Mouse (Mus musculus) hindbrain, embryonic 12.5 days (tissue): ENCODE data around the gene Tfrc. TPM values are rescaled to one million over a fixed set of nuclear protein-coding genes. Genes with fewer than 3 reads are reported as not detected.

Experiments used
- ATAC-seq: fragments of 200-750 bp; cut with Nextera tagmentation; 2 replicates; pipeline ENCODE4 v1.8.0; 2017; ENCODE audit warnings: moderate TSS enrichment; ENCODE audit not compliant: low FRiP score
- H3K27ac ChIP-seq: fragments of 300-500 bp; sonication (generic); 2 replicates; pipeline ENCODE4 v1.5.1; 2016; ENCODE audit warnings: mild to moderate bottlenecking
- H3K27me3 ChIP-seq: fragments of 300-500 bp; sonication (generic); 2 replicates; pipeline ENCODE4 v1.6.1; 2016; ENCODE audit warnings: mild to moderate bottlenecking
- H3K36me3 ChIP-seq: fragments of 300-500 bp; sonication (generic); 2 replicates; pipeline ENCODE4 v1.6.1; 2016; ENCODE audit warnings: mild to moderate bottlenecking
- H3K4me1 ChIP-seq: fragments of 300-500 bp; sonication (generic); 2 replicates; pipeline ENCODE4 v1.6.1; 2016
- H3K4me2 ChIP-seq: fragments of 300-500 bp; sonication (generic); replicated peaks from 2 replicates; pipeline ENCODE4 v1.6.1; 2016; ENCODE audit warnings: mild to moderate bottlenecking
- H3K4me3 ChIP-seq: fragments of 300-500 bp; sonication (generic); 2 replicates; pipeline ENCODE4 v1.5.1; 2016; ENCODE audit warnings: mild to moderate bottlenecking
- H3K9ac ChIP-seq: fragments of 300-500 bp; sonication (generic); 2 replicates; pipeline ENCODE4 v1.6.1; 2016; ENCODE audit warnings: mild to moderate bottlenecking, moderate library complexity
- H3K9me3 ChIP-seq: fragments of 300-500 bp; sonication (generic); replicated peaks from 2 replicates; pipeline ENCODE4 v1.6.1; 2016; ENCODE audit warnings: mild to moderate bottlenecking
- WGBS: fragments of 180-500 bp; shearing (Covaris S2); methylation state at CpG from one replicate; pipeline ENCODE4 v1.1.7; 2016; 5-methylcytosine and 5-hydroxymethylcytosine counted together
- polyA plus RNA-seq: library from polyadenylated mRNA; unstranded; fragments of >200 nt; fragmentation: Nextera tagmentation; extraction: Ambion mirVana; gene quantifications from 2 replicates; pipeline ENCODE4 v1.2.1, GENCODE M21; 2016

Tfrc gene
- polyA plus RNA-seq, 1 experiment from 2014 or later = 44.4 TPM

DNA sequence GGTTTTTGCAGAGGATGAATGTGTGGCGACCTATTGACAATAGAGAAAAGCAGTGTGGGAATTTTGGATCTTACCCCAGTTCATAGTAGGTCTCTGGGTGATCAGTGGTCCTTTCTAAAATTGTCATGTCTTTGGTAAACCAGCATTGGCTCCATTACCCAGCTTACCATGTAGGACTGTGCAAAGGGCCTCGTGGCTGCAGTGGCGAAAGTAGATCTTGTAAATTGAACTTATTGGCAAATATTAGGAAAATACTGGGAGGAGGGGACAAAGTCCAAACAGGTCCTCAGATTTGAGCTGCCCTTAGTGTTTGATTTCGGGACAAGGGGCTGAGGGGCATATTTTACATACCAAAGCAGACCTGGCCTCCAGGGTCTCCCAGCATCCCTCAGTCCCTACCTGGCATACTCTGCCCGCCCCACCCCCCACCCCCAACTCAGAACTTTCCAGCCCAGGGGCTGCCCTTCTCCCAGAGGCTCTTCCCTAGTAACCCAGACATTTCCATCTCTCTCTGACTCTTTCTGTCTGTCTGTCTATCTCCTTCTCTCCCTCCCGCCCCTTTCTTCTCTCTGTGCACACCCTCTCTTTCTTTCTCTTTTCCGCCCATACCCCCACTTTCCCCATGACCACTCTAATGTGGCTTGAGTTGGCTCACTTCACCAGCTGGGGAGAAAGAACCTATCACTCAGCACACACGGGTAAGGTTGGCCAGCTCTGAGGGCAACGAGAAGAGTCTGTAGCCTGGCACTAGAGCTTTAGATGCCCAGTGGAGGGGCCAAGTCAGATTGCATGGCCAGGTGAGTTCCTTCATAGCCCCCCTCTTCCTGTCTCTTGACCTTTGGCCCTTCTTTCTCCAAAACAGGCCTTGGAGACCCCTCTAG is 58.2 kb downstream of the Tfrc start:
- WGBS = 69% methylated on average over 9 of the region's 9 CpGs
- peaks cover 41% of the 10 kb centered on the region for H3K4me1 ChIP-seq
- H3K27me3 ChIP-seq = no peaks in the 10 kb centered on the region
- H3K36me3 ChIP-seq = peaks cover 25% of the 10 kb centered on the region
- 0 out of 2 replicates have a peak overlapping the region, but pooled peaks have one; percentile 4 for H3K27ac ChIP-seq
- ATAC-seq = no peak
- H3K9me3 ChIP-seq = no peaks in the 10 kb centered on the region
- H3K4me3 ChIP-seq = no peak overlapping the region
- H3K4me2 ChIP-seq = no peak overlapping the region
- peak overlapping the region; percentile 4; the same call in 1 of the 2 replicates for H3K9ac ChIP-seq

GRCm38 (mm10) chr16:32667552-32667872 is 58.8 kb downstream of the Tfrc start:
- H3K9ac ChIP-seq = peak overlapping the region; percentile 4; the same call in 1 of the 2 replicates
- ATAC-seq = no peak
- no peaks in the 10 kb centered on the region for H3K9me3 ChIP-seq
- H3K4me2 ChIP-seq = no peak overlapping the region
- no peak overlapping the region for H3K4me3 ChIP-seq
- no peaks in the 10 kb centered on the region for H3K27me3 ChIP-seq
- no peak overlapping the region for H3K27ac ChIP-seq
- peaks cover 35% of the 10 kb centered on the region for H3K4me1 ChIP-seq
- WGBS = 86% methylated on average over 3 of the region's 3 CpGs
- H3K36me3 ChIP-seq = peaks cover 31% of the 10 kb centered on the region

GRCm38 (mm10) chr16:32668030-32668429 is 59.3 kb downstream of the Tfrc start:
- ATAC-seq = no peak
- Histone ChIP-seq H3K27me3 (no peaks in the 10 kb centered on the region), H3K36me3 (peaks cover 36% of the 10 kb centered on the region), H3K9me3 (no peaks in the 10 kb centered on the region), H3K9ac (no peak overlapping the region), H3K4me1 (peaks cover 35% of the 10 kb centered on the region), H3K4me3 (no peak overlapping the region), H3K27ac (no peak overlapping the region), H3K4me2 (no peak overlapping the region)
- WGBS = 68% methylated on average over 10 of the region's 10 CpGs

GRCm38 (mm10) chr16:32668472-32668871 is 59.8 kb downstream of the Tfrc start:
- Histone ChIP-seq H3K36me3 (peaks cover 40% of the 10 kb centered on the region), H3K9ac (no peak overlapping the region), H3K9me3 (no peaks in the 10 kb centered on the region), H3K4me1 (peaks cover 35% of the 10 kb centered on the region), H3K27ac (no peak overlapping the region), H3K27me3 (no peaks in the 10 kb centered on the region), H3K4me3 (no peak overlapping the region), H3K4me2 (no peak overlapping the region)
- ATAC-seq = no peak
- WGBS = 73% methylated on average over 4 of the region's 4 CpGs

GRCm38 (mm10) chr16:32669243-32669642 is 60.5 kb downstream of the Tfrc start:
- no peak overlapping the region for H3K4me2 ChIP-seq
- H3K36me3 ChIP-seq = peaks cover 44% of the 10 kb centered on the region
- no peaks in the 10 kb centered on the region for H3K27me3 ChIP-seq
- H3K9ac ChIP-seq = no peak overlapping the region
- no peaks in the 10 kb centered on the region for H3K9me3 ChIP-seq
- no peak overlapping the region for H3K4me3 ChIP-seq
- 93% methylated on average over 10 of the region's 10 CpGs for WGBS
- peaks cover 27% of the 10 kb centered on the region for H3K4me1 ChIP-seq
- no peak overlapping the region for H3K27ac ChIP-seq
- no peak for ATAC-seq

DNA sequence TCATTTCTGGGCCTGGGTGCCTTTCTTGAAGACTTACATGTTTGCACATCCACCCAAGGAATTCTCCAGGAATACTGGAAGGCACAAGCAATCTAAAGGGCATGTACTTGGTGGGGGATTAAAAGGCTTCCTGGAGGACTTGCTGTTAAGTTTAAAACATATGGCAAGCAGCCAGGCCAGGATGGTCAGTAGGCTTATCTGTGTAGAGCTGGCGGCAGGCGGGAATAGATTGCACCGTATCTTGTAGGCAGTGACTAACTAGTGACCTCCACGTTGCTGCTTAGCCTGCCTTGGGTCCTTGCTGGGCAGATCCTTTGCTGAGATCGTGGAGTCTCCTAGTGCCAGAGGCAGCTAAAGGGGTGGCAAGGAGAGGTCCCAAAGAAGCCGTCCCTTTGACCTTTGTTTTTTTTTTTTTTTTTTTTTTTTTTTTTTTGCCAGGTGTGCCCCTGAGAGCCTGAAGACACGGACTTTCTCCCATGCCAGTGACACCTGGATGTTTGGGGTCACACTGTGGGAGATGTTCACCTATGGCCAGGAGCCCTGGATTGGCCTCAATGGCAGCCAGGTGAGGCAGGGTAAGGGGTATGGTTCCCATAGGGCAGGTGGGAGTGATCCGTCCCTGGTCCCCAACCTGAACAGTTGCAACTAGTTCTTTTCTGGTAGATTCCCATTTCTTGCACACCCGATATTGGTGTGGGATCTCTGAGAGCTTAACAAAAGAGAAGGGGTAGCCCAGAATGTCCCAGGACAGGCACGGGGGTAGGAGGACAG is 61.8 kb downstream of the Tfrc start:
- Histone ChIP-seq H3K9me3 (no peaks in the 10 kb centered on the region), H3K9ac (no peak overlapping the region), H3K27ac (no peak overlapping the region), H3K4me2 (no peak overlapping the region), H3K4me3 (no peak overlapping the region), H3K4me1 (peaks cover 21% of the 10 kb centered on the region), H3K27me3 (no peaks in the 10 kb centered on the region), H3K36me3 (peaks cover 55% of the 10 kb centered on the region)
- ATAC-seq = no peak
- 92% methylated on average over 10 of the region's 10 CpGs for WGBS

DNA sequence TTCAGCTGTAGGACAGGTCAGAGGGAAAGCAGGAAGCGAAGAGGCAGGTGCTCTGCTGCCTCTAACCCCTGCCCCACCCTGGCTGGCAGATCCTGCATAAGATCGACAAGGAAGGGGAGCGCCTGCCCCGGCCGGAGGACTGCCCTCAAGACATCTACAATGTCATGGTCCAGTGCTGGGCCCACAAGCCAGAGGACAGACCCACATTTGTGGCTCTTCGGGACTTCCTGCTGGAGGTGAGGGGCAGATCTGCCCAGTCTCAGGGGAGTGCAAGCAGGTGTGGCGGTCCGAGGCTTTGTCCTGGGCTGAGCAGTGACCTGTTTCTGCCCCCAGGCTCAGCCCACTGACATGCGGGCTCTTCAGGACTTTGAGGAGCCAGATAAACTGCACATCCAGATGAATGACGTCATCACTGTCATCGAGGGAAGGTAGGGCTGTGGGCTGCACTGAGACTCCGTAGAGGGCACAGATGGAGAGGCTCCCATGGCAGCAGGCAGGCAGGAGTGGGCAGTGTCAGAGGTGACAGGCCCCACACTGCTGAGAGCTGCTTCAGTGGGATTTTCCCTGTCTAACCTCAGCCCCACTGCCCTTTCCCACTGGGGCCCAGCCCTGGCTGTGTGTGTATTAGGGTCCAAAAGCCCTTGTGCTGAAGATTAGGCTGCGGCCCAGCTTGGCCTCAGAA is 62.6 kb downstream of the Tfrc start:
- no peak overlapping the region for H3K4me3 ChIP-seq
- peaks cover 64% of the 10 kb centered on the region for H3K36me3 ChIP-seq
- no peak overlapping the region for H3K27ac ChIP-seq
- WGBS = 87% methylated on average over 13 of the region's 13 CpGs
- H3K27me3 ChIP-seq = no peaks in the 10 kb centered on the region
- ATAC-seq = no peak
- H3K4me1 ChIP-seq = peaks cover 13% of the 10 kb centered on the region
- H3K4me2 ChIP-seq = no peak overlapping the region
- H3K9me3 ChIP-seq = no peaks in the 10 kb centered on the region
- H3K9ac ChIP-seq = 0 out of 2 replicates have a peak overlapping the region, but pooled peaks have one; percentile 2

- Histone ChIP-seq H3K4me3 (no peak overlapping the region), H3K27me3 (no peaks in the 10 kb centered on the region), H3K9me3 (no peaks in the 10 kb centered on the region), H3K4me2 (no peak overlapping the region), H3K36me3 (peaks cover 72% of the 10 kb centered on the region), H3K9ac (no peak overlapping the region), H3K27ac (no peak overlapping the region), H3K4me1 (peaks cover 5% of the 10 kb centered on the region)
- no peak for ATAC-seq
- 89% methylated on average over 7 of the region's 7 CpGs for WGBS
These were observed 63.5 kb downstream of the Tfrc start for GRCm38 (mm10) chr16:32672250-32672649.

DNA sequence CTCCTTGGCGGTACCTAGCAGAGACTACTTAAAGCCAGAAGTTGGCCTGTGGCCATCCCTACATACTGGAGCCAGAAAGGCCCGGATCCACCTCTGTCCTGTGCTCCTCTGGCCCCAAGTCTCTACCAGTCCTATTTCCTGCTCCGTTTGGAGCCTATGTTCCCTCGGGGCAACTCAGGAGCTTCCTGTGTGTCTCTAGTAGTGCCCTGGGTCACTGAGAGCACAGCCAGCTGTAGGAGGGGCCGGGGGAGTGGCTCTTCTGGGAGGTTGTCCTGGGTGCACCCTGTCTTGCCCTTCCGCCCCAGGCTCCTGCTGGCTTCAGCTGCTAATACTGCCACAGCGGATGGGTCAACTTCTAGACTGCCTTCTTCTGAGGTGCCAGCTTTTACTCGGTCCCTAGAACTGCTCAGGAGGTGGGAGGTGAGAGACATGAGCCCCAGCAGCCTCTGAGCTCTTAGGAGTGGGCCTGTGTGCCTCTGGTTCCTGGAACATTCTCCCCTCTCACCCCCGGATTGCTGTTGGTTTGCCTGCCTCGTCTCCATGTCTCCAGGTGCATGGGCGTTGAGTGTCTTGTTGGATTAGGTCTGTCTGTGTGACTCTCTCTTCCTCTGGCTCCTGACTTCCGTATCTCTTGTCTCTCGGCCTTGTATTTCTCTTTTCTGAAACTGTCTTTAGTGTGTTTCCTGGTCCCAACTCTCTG is 64.3 kb downstream of the Tfrc start:
- peaks cover 79% of the 10 kb centered on the region for H3K36me3 ChIP-seq
- no peaks in the 10 kb centered on the region for H3K4me1 ChIP-seq
- no peak for ATAC-seq
- no peak overlapping the region for H3K4me2 ChIP-seq
- no peak overlapping the region for H3K4me3 ChIP-seq
- H3K27me3 ChIP-seq = no peaks in the 10 kb centered on the region
- H3K9ac ChIP-seq = no peak overlapping the region
- H3K9me3 ChIP-seq = no peaks in the 10 kb centered on the region
- WGBS = 80% methylated on average over 13 of the region's 13 CpGs
- H3K27ac ChIP-seq = no peak overlapping the region

GRCm38 (mm10) chr16:32674121-32674740 is 65.5 kb downstream of the Tfrc start:
- H3K9me3 ChIP-seq = no peaks in the 10 kb centered on the region
- no peaks in the 10 kb centered on the region for H3K27me3 ChIP-seq
- H3K9ac ChIP-seq = no peak overlapping the region
- peaks cover 89% of the 10 kb centered on the region for H3K36me3 ChIP-seq
- H3K4me1 ChIP-seq = no peaks in the 10 kb centered on the region
- no peak overlapping the region for H3K4me3 ChIP-seq
- 92% methylated on average over 17 of the region's 17 CpGs for WGBS
- no peak overlapping the region for H3K27ac ChIP-seq
- H3K4me2 ChIP-seq = no peak overlapping the region
- ATAC-seq = no peak

DNA sequence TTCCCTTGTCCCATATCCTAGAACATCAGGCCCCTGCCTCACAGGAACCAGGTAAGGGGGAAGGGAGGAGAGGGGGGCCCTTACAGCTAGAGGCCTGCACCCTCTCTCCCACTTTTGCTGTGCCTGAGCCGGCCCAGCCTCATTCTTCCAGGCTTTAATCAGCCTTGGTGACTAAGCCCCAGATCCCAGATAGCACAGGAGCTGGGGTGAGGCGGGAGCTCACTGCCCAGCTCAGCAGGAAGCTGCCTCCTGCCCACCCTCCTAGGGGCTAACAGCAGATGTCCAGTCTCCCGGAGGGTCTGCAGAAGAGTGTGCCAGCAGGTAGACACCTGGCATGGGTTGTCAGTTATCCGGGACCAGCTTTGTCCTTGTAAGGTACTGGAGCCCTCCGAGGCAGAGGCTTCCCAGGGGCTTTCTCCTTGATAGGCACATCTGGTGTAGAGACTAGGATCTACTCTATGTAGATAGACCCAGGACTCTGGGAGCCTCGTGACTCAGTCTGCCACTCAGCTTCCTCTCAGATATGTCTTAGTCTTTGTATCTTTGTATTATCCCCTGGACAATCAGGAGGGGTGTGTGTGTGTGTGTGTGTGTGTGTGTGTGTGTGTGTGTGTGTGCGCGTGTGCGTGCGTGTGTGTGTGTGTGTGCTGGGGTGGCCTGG is 68.5 kb downstream of the Tfrc start:
- no peak for ATAC-seq

More for the DNA sequence above, 68.5 kb downstream of the Tfrc start:
- WGBS = 77% methylated on average over 10 of the region's 10 CpGs
- no peak overlapping the region for H3K9ac ChIP-seq
- no peaks in the 10 kb centered on the region for H3K9me3 ChIP-seq
- H3K36me3 ChIP-seq = peaks cover 88% of the 10 kb centered on the region
- no peak overlapping the region for H3K27ac ChIP-seq
- H3K27me3 ChIP-seq = no peaks in the 10 kb centered on the region
- H3K4me1 ChIP-seq = no peaks in the 10 kb centered on the region
- H3K4me2 ChIP-seq = no peak overlapping the region
- H3K4me3 ChIP-seq = no peak overlapping the region
